Mouse (Mus musculus): ENCODE measurements around the gene Emc1. TPM values are rescaled to one million over a fixed set of nuclear protein-coding genes. Genes with fewer than 3 reads are reported as not detected.

Gene Emc1
- polyA plus RNA-seq (2016; fragmentation: Nextera tagmentation; extraction: Ambion mirVana): 32.1 and 33.6 TPM in 2 replicates

DNA sequence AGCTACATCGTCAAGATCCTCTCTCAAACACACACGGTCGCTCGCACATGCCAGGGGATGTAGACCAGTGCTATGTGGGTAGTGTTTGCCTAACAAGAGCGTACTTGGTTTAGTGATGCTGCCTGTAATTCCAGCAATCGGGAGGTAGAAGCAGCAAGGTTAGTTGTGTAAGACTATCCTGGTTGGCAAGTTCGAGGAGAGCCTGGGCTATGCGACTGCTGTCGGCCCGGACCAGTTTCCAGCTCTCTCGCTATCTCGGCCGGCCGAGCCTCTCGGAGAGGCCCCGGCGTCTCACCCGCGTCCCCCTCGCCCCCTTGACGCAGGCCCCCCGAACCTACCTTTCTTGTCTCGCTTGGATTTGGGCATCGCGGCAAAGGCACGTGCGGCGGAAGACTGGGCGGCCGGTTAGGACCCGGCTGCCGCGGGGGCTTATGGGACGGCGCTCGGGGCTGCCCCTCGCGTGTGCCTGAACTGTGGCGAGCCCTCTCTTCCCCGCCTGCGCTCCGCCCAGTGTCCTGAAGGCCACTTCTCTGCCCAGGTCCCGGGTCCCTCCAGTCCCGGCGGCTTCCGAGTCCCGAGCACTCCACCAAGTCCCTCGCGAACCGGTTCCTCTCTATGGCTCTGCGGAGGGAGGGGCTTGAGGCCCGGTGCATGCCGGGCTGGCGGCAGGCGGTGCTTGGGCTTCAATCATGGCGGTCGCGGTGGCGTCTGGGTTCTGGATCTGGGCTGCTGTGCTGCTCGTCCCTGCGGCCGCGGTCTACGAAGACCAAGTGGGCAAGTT lies at the start of gene Emc1, which contains the start of the genes Mrto4 and Ubr4:
TSS of gene Emc1 (plus strand) at position 657 of the 781 bp plus-strand sequence.
TSS of gene Mrto4 (minus strand) at position 646 of the 781 bp plus-strand sequence.
TSS of gene Ubr4 (plus strand) at position 679 of the 781 bp plus-strand sequence.
- H3K4me3 ChIP-seq: peak within 1 kb of the TSS; percentile 87
- peaks cover 18% of the 10 kb centered on the region for H3K4me1 ChIP-seq
- peaks cover 55% of the 10 kb centered on the region for H3K36me3 ChIP-seq
- H3K27ac ChIP-seq: peak within 1 kb of the TSS; percentile 94
- peak; percentile 84 for ATAC-seq (ENCODE audit: insufficient number of reproducible peaks, insufficient read depth, low FRiP score, low TSS enrichment)
- peak within 1 kb of the TSS; percentile 84 for H3K9ac ChIP-seq
- under 1% methylated on average over 63 of the region's 64 CpGs for WGBS
- H3K4me2 ChIP-seq (replicated peaks): peak within 1 kb of the TSS; percentile 99
- H3K9me3 ChIP-seq: no peaks in the 10 kb centered on the region
- no peaks in the 10 kb centered on the region for H3K27me3 ChIP-seq

DNA sequence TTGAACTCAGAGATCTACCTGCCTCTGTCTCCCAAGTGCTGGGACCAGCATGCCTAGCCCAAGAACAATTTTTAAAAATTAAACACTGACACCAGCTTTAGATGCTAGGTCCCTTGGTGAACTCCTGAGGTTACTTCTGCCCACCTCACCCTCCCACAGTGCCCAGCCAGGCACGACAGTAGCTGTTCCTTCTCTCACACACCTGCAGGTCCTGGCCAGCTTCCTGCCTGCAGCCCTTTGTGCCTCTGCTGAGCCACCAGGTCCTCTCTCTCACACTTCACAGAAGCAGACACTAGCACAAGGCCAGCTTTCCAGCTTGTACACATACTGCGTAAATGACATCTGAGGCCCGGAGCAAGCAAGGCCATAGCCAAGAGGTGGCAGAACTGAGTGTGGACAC lies 46.9 kb upstream of the Emc1 start:
- H3K9ac ChIP-seq: no peak overlapping the region
- peaks cover 41% of the 10 kb centered on the region for H3K36me3 ChIP-seq
- no peak for ATAC-seq (ENCODE audit: insufficient number of reproducible peaks, insufficient read depth, low FRiP score, low TSS enrichment)
- no peaks in the 10 kb centered on the region for H3K9me3 ChIP-seq
- no peak overlapping the region for H3K27ac ChIP-seq
- peaks cover 9% of the 10 kb centered on the region; the same call in 1 of the 2 replicates for H3K4me1 ChIP-seq
- WGBS: 96% methylated on average over 3 of the region's 3 CpGs
- no peaks in the 10 kb centered on the region for H3K27me3 ChIP-seq
- H3K4me3 ChIP-seq: no peak overlapping the region
- H3K4me2 ChIP-seq (replicated peaks): no peak overlapping the region

DNA sequence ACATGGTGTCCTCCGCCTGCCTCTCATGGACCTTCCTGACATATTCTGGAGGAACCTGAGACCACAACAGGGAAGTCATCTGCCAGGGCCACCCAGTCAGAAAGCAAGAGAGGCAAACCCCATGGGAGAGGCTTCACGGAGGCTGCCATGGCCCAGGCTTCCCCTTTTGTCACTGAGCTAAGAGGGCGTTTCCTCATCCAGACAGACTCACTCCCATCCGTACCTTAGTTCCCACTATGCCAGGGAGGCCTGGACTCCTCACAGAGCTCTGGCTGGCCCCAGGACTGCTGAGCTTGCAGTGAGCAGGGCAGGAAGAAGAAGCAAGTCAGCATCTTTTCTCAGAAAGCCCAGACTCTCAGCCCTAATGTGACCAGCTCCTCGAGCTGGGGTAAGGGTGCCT lies 44.5 kb upstream of the Emc1 start:
- no peak for ATAC-seq (ENCODE audit: insufficient number of reproducible peaks, insufficient read depth, low FRiP score, low TSS enrichment)
- H3K27me3 ChIP-seq: no peaks in the 10 kb centered on the region
- no peak overlapping the region for H3K27ac ChIP-seq
- 82% methylated on average over 5 of the region's 5 CpGs for WGBS
- peaks cover 16% of the 10 kb centered on the region; the same call in 1 of the 2 replicates for H3K4me1 ChIP-seq
- H3K4me3 ChIP-seq: no peak overlapping the region
- H3K4me2 ChIP-seq (replicated peaks): no peak overlapping the region
- no peak overlapping the region for H3K9ac ChIP-seq
- H3K9me3 ChIP-seq: no peaks in the 10 kb centered on the region
- H3K36me3 ChIP-seq: peaks cover 19% of the 10 kb centered on the region

DNA sequence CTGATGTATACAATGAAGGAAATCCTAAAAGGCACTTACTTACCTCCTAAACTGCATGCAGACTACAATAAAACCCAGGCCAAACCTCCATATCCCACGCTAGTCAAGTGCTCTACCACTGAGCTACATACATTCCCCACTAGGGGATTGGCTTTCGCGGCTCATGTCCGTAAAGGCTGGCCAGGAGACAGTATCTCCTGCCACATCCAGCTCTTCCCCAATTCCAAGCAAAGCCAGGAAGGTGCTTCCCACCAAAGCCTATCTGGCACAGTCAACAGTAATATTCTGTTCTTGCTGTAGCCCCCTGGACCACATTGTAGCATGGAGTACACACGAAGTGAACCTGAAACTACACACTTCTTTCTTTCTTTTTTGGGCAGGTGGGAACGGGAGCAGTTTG lies 42.7 kb upstream of the Emc1 start:
- H3K27me3 ChIP-seq: no peaks in the 10 kb centered on the region
- no peak overlapping the region for H3K27ac ChIP-seq
- H3K4me3 ChIP-seq: peak overlapping the region; percentile 88
- H3K4me2 ChIP-seq (replicated peaks): peak overlapping the region; percentile 89
- no peaks in the 10 kb centered on the region for H3K9me3 ChIP-seq
- ATAC-seq (ENCODE audit: insufficient number of reproducible peaks, insufficient read depth, low FRiP score, low TSS enrichment): no peak
- 19% methylated on average over 6 of the region's 6 CpGs for WGBS
- peaks cover 16% of the 10 kb centered on the region; the same call in 1 of the 2 replicates for H3K4me1 ChIP-seq
- peak overlapping the region; percentile 90 for H3K9ac ChIP-seq
- H3K36me3 ChIP-seq: peaks cover 29% of the 10 kb centered on the region

DNA sequence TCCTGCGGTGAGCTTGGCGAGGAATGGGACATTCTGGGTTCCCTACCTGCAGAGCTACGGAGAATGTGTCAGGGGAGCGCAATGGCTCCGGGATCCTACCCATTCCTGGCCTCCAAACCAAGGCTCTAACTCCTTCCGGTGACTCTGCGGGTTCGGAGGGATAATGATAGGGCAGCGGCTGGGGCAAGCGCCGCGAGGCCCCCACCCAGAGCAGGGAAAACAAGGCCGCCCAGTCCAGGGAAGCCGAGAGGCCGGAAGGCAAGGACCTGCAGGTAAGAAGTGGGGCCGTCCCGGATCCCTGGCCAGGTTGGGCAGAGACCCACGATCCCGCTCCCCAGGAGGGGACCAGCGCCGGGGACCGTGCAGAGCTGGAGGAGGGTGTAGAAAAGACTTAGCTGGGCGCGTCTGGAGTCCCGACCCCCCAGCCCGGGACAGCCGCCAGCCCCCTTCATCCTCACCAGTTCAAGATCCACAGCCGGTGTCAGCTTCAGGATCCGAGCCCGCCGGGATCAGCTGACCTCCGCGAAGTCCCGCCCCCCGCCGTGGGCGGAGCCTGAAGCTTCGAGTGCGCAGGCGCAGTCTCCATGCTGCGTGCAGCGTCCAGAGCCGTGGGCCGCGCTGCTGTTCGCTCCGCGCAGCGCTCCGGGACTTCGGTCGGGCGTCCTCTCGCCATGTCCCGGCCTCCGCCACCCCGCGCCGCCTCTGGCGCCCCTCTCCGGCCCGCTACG lies 42.1 kb upstream of the Emc1 start, which contains the start of the genes Pqlc2 and Akr7a5:
TSS of gene Pqlc2 (minus strand) at position 538 of the 728 bp plus-strand sequence.
TSS of gene Akr7a5 (plus strand) at position 574 of the 728 bp plus-strand sequence.
- Histone ChIP-seq H3K9ac (peak within 1 kb of the TSS; percentile 90), H3K4me1 (peaks cover 16% of the 10 kb centered on the region; the same call in 1 of the 2 replicates), H3K27me3 (no peaks in the 10 kb centered on the region), H3K4me2 (replicated peaks) (peak within 1 kb of the TSS; percentile 89), H3K4me3 (peak within 1 kb of the TSS; percentile 88), H3K36me3 (peaks cover 29% of the 10 kb centered on the region), H3K27ac (peak within 1 kb of the TSS; percentile 82), H3K9me3 (no peaks in the 10 kb centered on the region)
- under 1% methylated on average over 63 of the region's 63 CpGs for WGBS
- ATAC-seq (ENCODE audit: insufficient number of reproducible peaks, insufficient read depth, low FRiP score, low TSS enrichment): peak; percentile 76

DNA sequence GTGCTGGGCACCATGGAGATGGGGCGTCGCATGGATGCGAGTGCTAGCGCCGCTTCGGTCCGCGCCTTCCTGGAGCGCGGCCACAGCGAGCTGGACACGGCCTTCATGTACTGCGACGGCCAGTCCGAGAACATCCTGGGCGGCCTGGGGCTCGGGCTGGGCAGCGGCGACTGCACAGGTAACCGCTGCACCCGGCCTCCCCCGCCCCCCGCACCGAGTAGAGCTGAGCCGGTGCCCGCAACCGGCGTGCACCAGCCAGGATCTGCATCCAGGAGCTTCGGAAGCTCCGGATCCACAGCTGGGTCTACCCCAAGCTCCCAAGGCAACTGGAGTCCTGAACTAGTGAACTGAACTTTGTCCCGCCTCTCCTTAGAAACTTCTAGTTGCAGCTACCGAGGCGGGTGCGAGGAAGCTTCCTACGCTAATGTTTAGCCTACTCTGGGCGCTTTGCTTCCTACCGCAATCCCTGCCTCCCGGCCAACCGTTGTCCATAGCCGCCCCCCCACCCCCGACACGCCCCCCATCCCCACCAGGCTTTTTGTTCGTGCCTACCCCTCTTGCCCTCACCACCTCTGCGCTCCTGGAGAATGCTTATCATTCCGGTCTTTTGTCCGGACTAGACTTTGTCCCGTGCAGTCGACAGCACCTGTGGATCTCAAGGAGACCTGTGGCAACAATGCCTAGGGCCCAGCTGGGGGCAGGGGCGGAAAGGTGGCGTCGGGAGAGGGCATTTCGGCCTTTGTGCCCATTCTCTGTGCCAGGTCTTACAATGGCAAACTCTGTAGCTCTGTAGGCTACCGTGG lies 41.3 kb upstream of the Emc1 start:
- Histone ChIP-seq H3K9me3 (no peaks in the 10 kb centered on the region), H3K9ac (peak overlapping the region; percentile 90), H3K36me3 (peaks cover 29% of the 10 kb centered on the region), H3K4me1 (peaks cover 16% of the 10 kb centered on the region; the same call in 1 of the 2 replicates), H3K4me3 (peak overlapping the region; percentile 88), H3K27me3 (no peaks in the 10 kb centered on the region), H3K4me2 (replicated peaks) (peak overlapping the region; percentile 89), H3K27ac (peak overlapping the region; percentile 82)
- under 1% methylated on average over 53 of the region's 53 CpGs for WGBS
- ATAC-seq (ENCODE audit: insufficient number of reproducible peaks, insufficient read depth, low FRiP score, low TSS enrichment): peak; percentile 72

DNA sequence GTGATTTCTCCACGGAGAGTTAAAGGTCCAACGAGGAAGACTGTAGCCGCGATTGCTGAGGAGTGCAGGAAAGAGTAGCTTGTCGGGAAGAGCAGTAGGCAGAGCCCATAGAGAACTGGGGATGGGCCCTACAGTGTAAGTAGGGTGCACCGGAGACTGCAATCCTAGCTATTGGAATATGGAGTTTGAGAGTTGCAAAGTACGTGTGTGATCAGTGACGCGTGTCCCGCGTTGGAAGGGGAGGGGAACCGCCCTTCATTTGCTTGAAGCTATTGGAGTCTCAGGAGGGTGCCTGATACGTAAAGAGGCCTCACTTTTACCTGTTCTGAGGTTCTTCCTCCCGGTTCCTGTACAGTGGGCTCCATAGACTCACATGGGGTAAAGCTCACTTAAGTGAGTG lies 40.7 kb upstream of the Emc1 start:
- H3K9ac ChIP-seq: peak overlapping the region; percentile 90
- H3K27ac ChIP-seq: no peak overlapping the region
- H3K27me3 ChIP-seq: no peaks in the 10 kb centered on the region
- H3K9me3 ChIP-seq: no peaks in the 10 kb centered on the region
- H3K4me3 ChIP-seq: peak overlapping the region; percentile 88
- peaks cover 16% of the 10 kb centered on the region; the same call in 1 of the 2 replicates for H3K4me1 ChIP-seq
- no peak for ATAC-seq (ENCODE audit: insufficient number of reproducible peaks, insufficient read depth, low FRiP score, low TSS enrichment)
- 21% methylated on average over 14 of the region's 14 CpGs for WGBS
- peak overlapping the region; percentile 89 for H3K4me2 ChIP-seq (replicated peaks)
- peaks cover 27% of the 10 kb centered on the region for H3K36me3 ChIP-seq

DNA sequence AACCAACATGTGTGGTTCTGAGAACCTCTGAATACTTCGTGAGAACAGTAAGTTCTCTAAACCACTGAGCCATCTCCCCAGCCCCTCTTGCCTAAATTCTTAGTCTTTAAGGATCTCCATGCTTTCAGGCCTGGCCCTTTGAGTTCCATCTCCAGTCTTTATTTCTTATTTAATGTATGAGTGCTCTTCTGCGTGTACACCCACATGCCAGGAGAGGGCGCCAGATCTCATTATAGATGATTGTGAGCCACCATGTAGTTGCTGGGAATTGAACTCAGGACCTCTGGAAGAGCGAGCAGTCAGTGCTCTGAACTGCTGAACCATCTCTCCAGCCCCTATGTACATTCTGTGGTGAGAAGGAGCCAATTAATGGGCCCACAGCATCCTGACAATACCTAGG lies 39.8 kb upstream of the Emc1 start:
- H3K27ac ChIP-seq: no peak overlapping the region
- H3K4me2 ChIP-seq (replicated peaks): 0 out of 2 replicates have a peak overlapping the region, but pooled peaks have one; percentile 89
- H3K4me1 ChIP-seq: peaks cover 16% of the 10 kb centered on the region; the same call in 1 of the 2 replicates
- H3K27me3 ChIP-seq: no peaks in the 10 kb centered on the region
- peaks cover 36% of the 10 kb centered on the region for H3K36me3 ChIP-seq
- ATAC-seq (ENCODE audit: insufficient number of reproducible peaks, insufficient read depth, low FRiP score, low TSS enrichment): no peak
- WGBS: 50% methylated on average over 4 of the region's 4 CpGs
- no peak overlapping the region for H3K9ac ChIP-seq
- H3K9me3 ChIP-seq: no peaks in the 10 kb centered on the region
- no peak overlapping the region for H3K4me3 ChIP-seq

DNA sequence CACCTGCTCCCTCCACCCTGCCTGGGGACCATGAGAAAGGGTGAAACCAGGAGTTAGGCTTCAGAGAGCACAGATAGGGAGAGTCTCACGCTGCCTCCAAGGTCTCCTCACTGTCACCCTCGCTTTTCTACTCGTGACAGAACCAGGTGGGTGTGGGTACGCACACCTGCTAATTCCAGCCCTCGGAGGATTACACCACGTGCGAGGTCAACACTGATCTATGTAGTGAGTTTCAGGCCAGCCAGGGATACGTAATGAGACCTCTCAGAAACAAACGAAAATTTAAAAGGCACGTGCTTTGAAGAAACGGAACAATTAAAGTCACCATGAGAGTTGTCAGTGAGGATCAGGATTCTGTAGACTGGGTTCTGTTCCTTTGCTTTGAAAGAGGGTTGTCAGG lies 33.9 kb upstream of the Emc1 start:
- WGBS: 91% methylated on average over 11 of the region's 11 CpGs
- Histone ChIP-seq H3K4me3 (no peak overlapping the region), H3K27ac (no peak overlapping the region), H3K9me3 (no peaks in the 10 kb centered on the region), H3K4me2 (replicated peaks) (no peak overlapping the region), H3K9ac (no peak overlapping the region), H3K4me1 (no peaks in the 10 kb centered on the region), H3K36me3 (peaks cover 56% of the 10 kb centered on the region), H3K27me3 (no peaks in the 10 kb centered on the region)
- no peak for ATAC-seq (ENCODE audit: insufficient number of reproducible peaks, insufficient read depth, low FRiP score, low TSS enrichment)

DNA sequence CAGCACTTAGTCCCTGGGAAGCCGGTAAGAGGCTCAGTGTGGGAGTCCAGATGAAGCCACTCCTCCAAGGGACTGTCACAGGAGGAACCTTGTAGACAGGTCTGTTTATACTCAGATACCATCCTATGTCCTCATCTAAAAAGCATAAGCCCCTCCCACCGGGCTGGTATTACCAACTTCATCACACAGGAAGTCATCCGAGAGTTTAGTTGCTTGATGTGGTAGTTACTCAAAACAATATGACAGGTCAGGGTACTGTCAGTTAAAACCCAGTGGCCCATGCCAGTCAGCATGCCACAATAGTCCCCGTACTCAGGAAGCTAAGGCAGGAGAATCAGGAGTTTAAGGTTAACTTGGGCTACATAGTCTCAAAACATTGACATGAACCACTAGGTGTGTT lies 32.6 kb upstream of the Emc1 start:
- no peaks in the 10 kb centered on the region for H3K9me3 ChIP-seq
- H3K4me1 ChIP-seq: no peaks in the 10 kb centered on the region
- 90% methylated on average over 4 of the region's 4 CpGs for WGBS
- no peaks in the 10 kb centered on the region for H3K27me3 ChIP-seq
- H3K36me3 ChIP-seq: peaks cover 45% of the 10 kb centered on the region
- H3K27ac ChIP-seq: no peak overlapping the region
- H3K4me3 ChIP-seq: no peak overlapping the region
- no peak overlapping the region for H3K4me2 ChIP-seq (replicated peaks)
- ATAC-seq (ENCODE audit: insufficient number of reproducible peaks, insufficient read depth, low FRiP score, low TSS enrichment): no peak
- no peak overlapping the region for H3K9ac ChIP-seq

DNA sequence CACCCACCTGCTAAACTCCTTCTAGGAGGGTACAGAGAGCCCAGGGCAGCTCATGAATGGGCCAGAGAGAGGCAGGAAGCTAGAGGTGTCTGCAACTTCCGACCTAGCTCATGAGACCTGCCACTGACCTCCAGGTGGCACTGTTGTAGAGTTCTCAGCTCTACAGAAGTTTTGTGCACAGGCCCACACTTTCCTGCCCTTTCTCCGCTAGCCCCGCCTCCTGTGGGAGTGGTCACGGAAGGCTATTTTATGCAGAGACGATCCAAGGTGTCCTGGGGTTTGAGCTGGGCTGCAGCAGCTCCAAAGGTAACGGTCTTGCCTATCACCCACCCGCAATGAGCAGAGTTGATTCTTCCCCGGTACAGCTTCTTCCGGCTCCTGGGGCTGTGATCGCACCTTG lies 21.8 kb upstream of the Emc1 start:
- H3K4me2 ChIP-seq (replicated peaks): peak overlapping the region; percentile 29
- no peaks in the 10 kb centered on the region for H3K4me1 ChIP-seq
- 0 out of 2 replicates have a peak, but pooled peaks have one; percentile 52 for ATAC-seq (ENCODE audit: insufficient number of reproducible peaks, insufficient read depth, low FRiP score, low TSS enrichment)
- WGBS: 12% methylated on average over 10 of the region's 10 CpGs
- H3K36me3 ChIP-seq: no peaks in the 10 kb centered on the region
- no peak overlapping the region for H3K27ac ChIP-seq
- peak overlapping the region; percentile 15; the same call in 1 of the 2 replicates for H3K4me3 ChIP-seq
- H3K9me3 ChIP-seq: no peaks in the 10 kb centered on the region
- no peak overlapping the region for H3K9ac ChIP-seq
- H3K27me3 ChIP-seq: peaks cover 3% of the 10 kb centered on the region

Measured in embryonic facial prominence, embryonic 12.5 days (tissue).